Mouse (Mus musculus) heart, postnatal 0 days (tissue): Measurements from ENCODE around the gene Hbb-y. TPM values are rescaled to one million over a fixed set of nuclear protein-coding genes. Genes with fewer than 3 reads are reported as not detected.
"Not testable (repeated sequence)": the region's sequence is repeated elsewhere in the genome, so short reads cannot be mapped to it uniquely, and the experiment has no call there.

Experiments used
- ATAC-seq: fragments of 200-750 bp; cut with Nextera tagmentation; 2 replicates; pipeline ENCODE4 v1.8.0; 2017; ENCODE audit warnings: low read depth, moderate number of reproducible peaks, moderate library complexity; ENCODE audit not compliant: insufficient read depth
- DNase-seq: peaks from one replicate; pipeline ENCODE4 v3.0.0-alpha.2; 2016; ENCODE audit warnings: low spot score
- H3K27ac ChIP-seq: fragments of 300-500 bp; sonication (generic); 2 replicates; pipeline ENCODE4 v1.5.1; 2014; ENCODE audit warnings: low read depth, mild to moderate bottlenecking
- H3K27me3 ChIP-seq: fragments of 300-500 bp; sonication (generic); 2 replicates; pipeline ENCODE4 v1.6.1; 2014; ENCODE audit warnings: low read length, mixed read lengths; ENCODE audit not compliant: control insufficient read depth, insufficient read depth
- H3K36me3 ChIP-seq: fragments of 300-500 bp; sonication (generic); replicated peaks from 2 replicates; pipeline ENCODE4 v1.6.1; 2014; ENCODE audit warnings: low read length, mixed read lengths; ENCODE audit not compliant: control insufficient read depth, insufficient read depth
- H3K4me1 ChIP-seq: fragments of 300-500 bp; sonication (generic); 2 replicates; pipeline ENCODE4 v1.6.1; 2014; ENCODE audit warnings: antibody characterized with exemption; ENCODE audit not compliant: control insufficient read depth, insufficient read depth
- H3K4me2 ChIP-seq: fragments of 300-500 bp; sonication (generic); 2 replicates; pipeline ENCODE4 v1.6.1; 2014; ENCODE audit warnings: low read depth, mild to moderate bottlenecking, low read length, moderate library complexity
- H3K4me3 ChIP-seq: fragments of 300-500 bp; sonication (generic); 2 replicates; pipeline ENCODE4 v1.5.1; 2014; ENCODE audit warnings: low read depth, low read length
- H3K9ac ChIP-seq: fragments of 300-500 bp; sonication (generic); replicated peaks from 2 replicates; pipeline ENCODE4 v1.6.1; 2014; ENCODE audit warnings: low read depth, low read length, mixed read lengths
- H3K9me3 ChIP-seq: fragments of 300-500 bp; sonication (generic); replicated peaks from 2 replicates; pipeline ENCODE4 v1.6.1; 2016; ENCODE audit warnings: low read length; ENCODE audit not compliant: control insufficient read depth
- CTCF ChIP-seq: IDR thresholded peaks from 2 replicates; pipeline ENCODE4 v1.5.1; 2016; ENCODE audit warnings: antibody characterized with exemption, control low read depth, low read depth
- EP300 ChIP-seq: IDR thresholded peaks from 2 replicates; pipeline ENCODE4 v1.6.1; 2016; ENCODE audit warnings: antibody characterized with exemption, low read depth
- WGBS: fragments of 180-500 bp; shearing (Covaris S2); extraction: QIAGEN DNeasy Blood & Tissue Kit; methylation state at CpG from one replicate; pipeline ENCODE4 v1.1.7; 2014; 5-methylcytosine and 5-hydroxymethylcytosine counted together
- polyA plus RNA-seq: library from polyadenylated mRNA; unstranded; fragments of >200 nt; fragmentation: Nextera tagmentation; extraction: Ambion mirVana; gene quantifications from 2 replicates; pipeline ENCODE4 v1.2.1, GENCODE M21; 2015
- total RNA-seq: library from RNA; depleted of rRNA; stranded (reverse); fragments of >200 nt; gene quantifications from 2 replicates; pipeline ENCODE4 v1.2.3, GENCODE M21; 2014; ENCODE audit warnings: low replicate concordance

Gene Hbb-y
- total and polyA plus RNA-seq, 2 experiments from 2014 or later, result 0.80 to 2.7 TPM

DNA sequence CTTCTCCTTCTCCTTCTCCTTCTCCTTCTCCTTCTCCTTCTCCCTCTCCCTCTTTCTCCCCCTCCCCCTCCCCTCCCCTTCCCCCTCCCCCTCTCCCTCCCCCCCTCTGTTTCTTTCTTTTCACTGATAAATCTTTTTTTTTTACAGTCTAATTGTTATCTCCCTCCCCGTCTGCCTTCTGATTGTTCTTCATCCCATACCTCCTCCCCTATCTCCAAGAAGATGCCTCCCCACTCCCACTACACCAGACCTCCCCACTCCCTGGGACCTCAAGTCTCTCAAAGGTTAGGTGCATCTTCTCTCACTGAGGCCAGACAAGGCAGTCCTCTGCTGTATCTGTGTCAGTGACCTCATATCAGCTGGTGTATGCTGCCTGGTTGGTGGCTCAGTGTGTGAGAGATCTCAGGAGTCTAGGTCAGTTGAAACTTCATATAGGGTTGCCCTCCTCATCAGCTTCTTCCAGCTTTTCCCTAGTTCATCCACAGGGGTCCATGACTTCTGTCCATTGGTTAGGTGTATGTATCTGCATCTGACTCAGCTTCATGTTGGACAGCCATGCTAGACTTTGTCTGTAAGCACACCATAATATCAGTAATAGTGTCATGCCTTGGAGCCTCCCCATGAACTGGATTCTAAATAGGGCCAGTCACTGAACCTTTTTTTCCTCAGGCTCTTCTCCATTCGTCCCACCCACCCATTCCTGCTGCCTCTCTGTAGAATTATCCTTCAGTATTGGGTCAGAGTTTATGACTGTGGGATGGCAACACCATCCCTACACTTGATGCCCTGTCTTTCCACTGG lies 8.3 kb downstream of the Hbb-y start:
- no peak overlapping the region for H3K9ac ChIP-seq
- no peak for TF ChIP-seq EP300
- no peak for TF ChIP-seq CTCF
- H3K27me3 ChIP-seq, result no peaks in the 10 kb centered on the region
- no peaks in the 10 kb centered on the region for H3K9me3 ChIP-seq
- no peak overlapping the region for H3K27ac ChIP-seq
- DNase-seq (no peak), ATAC-seq (no peak)
- H3K4me1 ChIP-seq, result no peaks in the 10 kb centered on the region
- no peaks in the 10 kb centered on the region for H3K36me3 ChIP-seq
- no peak overlapping the region for H3K4me2 ChIP-seq
- no peak overlapping the region for H3K4me3 ChIP-seq
- 33% methylated on average over 2 of the region's 2 CpGs for WGBS

DNA sequence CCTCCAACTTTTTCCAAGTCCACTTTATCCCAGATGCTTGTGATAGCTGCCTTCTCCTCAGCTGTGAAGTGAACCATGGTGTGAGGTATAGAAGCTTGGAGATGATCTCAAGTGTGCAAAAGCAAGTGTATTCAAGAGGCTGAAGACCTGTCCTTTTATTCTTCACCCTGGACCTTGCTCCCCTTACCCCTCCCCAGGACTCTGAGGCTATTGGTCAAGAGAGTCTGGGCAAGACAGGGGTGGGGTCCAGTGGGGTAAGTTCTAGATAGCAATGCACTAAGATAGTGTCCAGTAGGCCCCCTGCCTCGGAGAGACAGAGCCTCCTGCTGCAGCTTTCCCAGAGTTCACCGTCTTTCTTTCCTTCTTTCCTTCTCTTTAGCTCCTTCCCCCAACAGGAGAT lies 10.0 kb downstream of the Hbb-y start, which contains the start of gene Hbb-bh1:
Gene Hbb-bh1 (minus strand): TSS at position 131 of the 400 bp plus-strand sequence.
- Histone ChIP-seq H3K36me3 (no peaks in the 10 kb centered on the region), H3K27ac (no peak within 1 kb of the TSS), H3K27me3 (no peaks in the 10 kb centered on the region), H3K4me1 (no peaks in the 10 kb centered on the region), H3K9me3 (no peaks in the 10 kb centered on the region), H3K9ac (no peak within 1 kb of the TSS), H3K4me3 (no peak within 1 kb of the TSS), H3K4me2 (no peak within 1 kb of the TSS)
- no peak for ATAC-seq
- whole genome bisulfite sequencing, result 50% methylated on average over 2 of the region's 2 CpGs
- TF ChIP-seq EP300 (no peak), CTCF (no peak)
- DNase-seq, result no peak

DNA sequence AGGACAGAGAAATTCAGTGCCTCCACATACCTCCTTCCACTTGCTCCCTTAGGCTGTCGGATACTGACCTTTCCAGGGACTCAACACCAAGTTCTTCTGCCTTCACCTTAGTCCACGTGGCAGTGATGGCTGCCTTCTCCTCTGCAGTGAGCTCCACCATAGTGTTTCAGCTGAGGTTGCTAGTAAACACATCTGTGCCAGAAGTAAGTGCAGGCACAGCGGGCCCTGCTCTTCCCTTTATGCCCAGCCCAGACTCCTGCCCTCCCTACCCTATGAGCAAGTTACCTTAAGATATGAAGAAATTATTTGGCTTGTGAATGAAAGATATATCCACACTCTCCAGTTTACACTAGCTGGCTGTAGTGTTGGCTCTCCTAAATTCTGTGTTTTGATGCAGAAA lies 12.7 kb downstream of the Hbb-y start, which contains the start of gene Hbb-bh2:
Gene Hbb-bh2 (minus strand): TSS at position 253 of the 400 bp plus-strand sequence.
- H3K4me1 ChIP-seq, result no peaks in the 10 kb centered on the region
- DNase-seq (no peak), ATAC-seq (no peak)
- 63% methylated on average over 3 of the region's 3 CpGs for WGBS
- TF ChIP-seq EP300, result no peak
- no peak for TF ChIP-seq CTCF
- H3K4me3 ChIP-seq, result no peak within 1 kb of the TSS
- H3K4me2 ChIP-seq, result no peak within 1 kb of the TSS
- H3K9me3 ChIP-seq, result no peaks in the 10 kb centered on the region
- H3K9ac ChIP-seq, result no peak within 1 kb of the TSS
- H3K36me3 ChIP-seq, result no peaks in the 10 kb centered on the region
- H3K27me3 ChIP-seq, result no peaks in the 10 kb centered on the region
- H3K27ac ChIP-seq, result no peak within 1 kb of the TSS

DNA sequence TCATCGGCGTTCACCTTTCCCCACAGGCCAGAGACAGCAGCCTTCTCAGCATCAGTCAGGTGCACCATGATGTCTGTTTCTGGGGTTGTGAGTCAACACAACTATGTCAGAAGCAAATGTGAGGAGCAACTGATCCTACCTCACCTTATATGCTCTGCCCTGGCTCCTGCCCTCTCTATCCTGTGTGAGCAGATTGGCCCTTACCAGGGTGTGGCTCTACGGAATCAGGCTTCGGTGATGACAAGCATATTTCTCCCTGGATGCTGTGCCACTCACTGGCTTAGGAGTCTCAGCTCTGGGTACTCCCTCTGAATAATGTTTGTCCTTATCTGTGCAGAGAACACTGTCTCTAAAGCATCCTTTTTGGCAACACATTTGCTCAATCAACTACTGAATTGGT lies 25.2 kb downstream of the Hbb-y start, which contains the start of gene Hbb-bs:
Gene Hbb-bs (minus strand): TSS at position 289 of the 400 bp plus-strand sequence.
- no peak within 1 kb of the TSS for H3K27ac ChIP-seq
- H3K4me1 ChIP-seq, result no peaks in the 10 kb centered on the region
- H3K27me3 ChIP-seq, result no peaks in the 10 kb centered on the region
- DNase-seq (no peak), ATAC-seq (no peak)
- H3K9me3 ChIP-seq, result no peaks in the 10 kb centered on the region
- no peak for TF ChIP-seq CTCF
- no peak for TF ChIP-seq EP300
- no peak within 1 kb of the TSS for H3K4me3 ChIP-seq
- WGBS, result 85% methylated on average over 4 of the region's 4 CpGs
- H3K4me2 ChIP-seq, result no peak within 1 kb of the TSS
- no peaks in the 10 kb centered on the region for H3K36me3 ChIP-seq
- H3K9ac ChIP-seq, result no peak within 1 kb of the TSS

DNA sequence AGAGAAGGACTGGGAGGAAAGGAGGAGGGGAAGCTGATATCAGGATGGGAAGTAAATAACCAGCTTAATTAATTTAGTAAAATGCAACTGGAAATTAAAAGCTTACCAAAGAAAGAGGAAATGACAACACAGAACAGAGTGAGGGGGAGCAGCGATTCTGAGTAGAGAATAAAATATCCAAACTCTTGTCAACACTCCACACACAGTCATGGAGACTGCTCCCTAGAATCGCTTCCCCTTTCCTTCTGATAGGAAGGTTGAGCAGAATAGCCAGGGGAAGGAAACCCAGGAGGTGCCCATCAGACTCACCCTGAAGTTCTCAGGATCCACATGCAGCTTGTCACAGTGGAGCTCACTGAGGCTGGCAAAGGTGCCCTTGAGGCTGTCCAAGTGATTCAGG lies 25.9 kb downstream of the Hbb-y start:
- WGBS, result no CpG with 5 or more reads among the region's 2 CpGs
- H3K36me3 ChIP-seq, H3K4me1 ChIP-seq, H3K4me2 ChIP-seq, H3K27ac ChIP-seq, H3K4me3 ChIP-seq, H3K9me3 ChIP-seq, H3K9ac ChIP-seq, DNase-seq, H3K27me3 ChIP-seq, ATAC-seq: not testable (repeated sequence)
